Mouse (Mus musculus) limb, embryonic 11.5 days (tissue): Measurements from ENCODE around the gene Cntd1. TPM values are rescaled to one million over a fixed set of nuclear protein-coding genes. Genes with fewer than 3 reads are reported as not detected.
"Not testable (repeated sequence)": the region's sequence is repeated elsewhere in the genome, so short reads cannot be mapped to it uniquely, and the experiment has no call there.

Experiments used
- ATAC-seq: fragments of 200-750 bp; cut with Nextera tagmentation; 2 replicates; pipeline ENCODE4 v1.8.0; 2017; ENCODE audit warnings: low read depth; ENCODE audit not compliant: insufficient number of reproducible peaks, low FRiP score, low TSS enrichment
- DNase-seq: peaks from one replicate; pipeline ENCODE4 v3.0.0-alpha.2; 2015; ENCODE audit warnings: low spot score
- H3K27ac ChIP-seq: fragments of 300-500 bp; sonication (generic); replicated peaks from 2 replicates; pipeline ENCODE4 v1.5.1; 2014; ENCODE audit warnings: low read depth, mild to moderate bottlenecking, low read length
- H3K27me3 ChIP-seq: fragments of 300-500 bp; sonication (generic); 2 replicates; pipeline ENCODE4 v1.6.1; 2014; ENCODE audit warnings: mild to moderate bottlenecking, low read length, mixed read lengths; ENCODE audit not compliant: control insufficient read depth, insufficient read depth
- H3K36me3 ChIP-seq: fragments of 300-500 bp; sonication (generic); 2 replicates; pipeline ENCODE4 v1.6.1; 2014; ENCODE audit warnings: mild to moderate bottlenecking, low read length, moderate library complexity, mixed read lengths; ENCODE audit not compliant: control insufficient read depth, insufficient read depth
- H3K4me1 ChIP-seq: fragments of 300-500 bp; sonication (generic); 2 replicates; pipeline ENCODE4 v1.6.1; 2014; ENCODE audit warnings: low read length, mixed read lengths; ENCODE audit not compliant: control insufficient read depth, insufficient read depth
- H3K4me2 ChIP-seq: fragments of 300-500 bp; sonication (generic); 2 replicates; pipeline ENCODE4 v1.6.1; 2014; ENCODE audit warnings: low read depth, mild to moderate bottlenecking, moderate library complexity; ENCODE audit not compliant: severe bottlenecking
- H3K4me3 ChIP-seq: fragments of 300-500 bp; sonication (generic); 2 replicates; pipeline ENCODE4 v1.5.1; 2014; ENCODE audit warnings: low read depth, low read length
- H3K9ac ChIP-seq: fragments of 300-500 bp; sonication (generic); 2 replicates; pipeline ENCODE4 v1.6.1; 2014; ENCODE audit warnings: mild to moderate bottlenecking, low read length
- H3K9me3 ChIP-seq: fragments of 300-500 bp; sonication (generic); 2 replicates; pipeline ENCODE4 v1.6.1; 2016; ENCODE audit warnings: low read length; ENCODE audit not compliant: control insufficient read depth
- WGBS: fragments of 180-500 bp; shearing (Covaris S2); extraction: QIAGEN DNeasy Blood & Tissue Kit; methylation state at CpG from one replicate; pipeline ENCODE4 v1.1.7; 2014; 5-methylcytosine and 5-hydroxymethylcytosine counted together
- polyA plus RNA-seq: library from polyadenylated mRNA; unstranded; fragments of >200 nt; fragmentation: Nextera tagmentation; extraction: Ambion mirVana; gene quantifications from 2 replicates; pipeline ENCODE4 v1.2.1, GENCODE M21; 2014

The Cntd1 gene
- polyA plus RNA-seq, 1 experiment from 2014 or later: 1.3 TPM

DNA sequence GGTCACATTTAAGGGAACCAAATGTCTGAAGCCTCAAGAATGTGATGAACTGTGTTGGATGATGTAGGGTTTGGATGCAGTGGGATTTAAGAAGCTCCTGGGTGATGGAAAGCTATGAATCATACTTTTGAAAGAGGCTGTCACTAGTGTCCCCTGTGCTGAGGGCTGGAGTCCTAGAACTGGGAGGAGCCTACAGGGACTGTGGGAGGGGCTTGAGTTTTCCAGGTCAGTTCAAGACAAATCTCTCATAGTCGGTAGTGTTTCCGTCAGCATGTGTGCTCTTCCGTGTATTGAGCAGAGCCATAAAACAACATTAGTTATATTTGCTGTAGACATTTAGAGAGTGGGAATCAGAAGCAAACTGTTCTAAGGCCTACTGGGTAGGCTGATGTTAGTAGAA is 48.5 kb downstream of the Cntd1 start:
- H3K4me2 ChIP-seq: no peak overlapping the region
- H3K9ac ChIP-seq: no peak overlapping the region
- WGBS: 47% methylated on average over 3 of the region's 3 CpGs
- H3K9me3 ChIP-seq: no peaks in the 10 kb centered on the region
- no peak overlapping the region for H3K27ac ChIP-seq
- ATAC-seq (no peak), DNase-seq (no peak)
- no peak overlapping the region for H3K4me3 ChIP-seq
- no peaks in the 10 kb centered on the region for H3K4me1 ChIP-seq
- no peaks in the 10 kb centered on the region for H3K27me3 ChIP-seq
- H3K36me3 ChIP-seq: peaks cover 14% of the 10 kb centered on the region

DNA sequence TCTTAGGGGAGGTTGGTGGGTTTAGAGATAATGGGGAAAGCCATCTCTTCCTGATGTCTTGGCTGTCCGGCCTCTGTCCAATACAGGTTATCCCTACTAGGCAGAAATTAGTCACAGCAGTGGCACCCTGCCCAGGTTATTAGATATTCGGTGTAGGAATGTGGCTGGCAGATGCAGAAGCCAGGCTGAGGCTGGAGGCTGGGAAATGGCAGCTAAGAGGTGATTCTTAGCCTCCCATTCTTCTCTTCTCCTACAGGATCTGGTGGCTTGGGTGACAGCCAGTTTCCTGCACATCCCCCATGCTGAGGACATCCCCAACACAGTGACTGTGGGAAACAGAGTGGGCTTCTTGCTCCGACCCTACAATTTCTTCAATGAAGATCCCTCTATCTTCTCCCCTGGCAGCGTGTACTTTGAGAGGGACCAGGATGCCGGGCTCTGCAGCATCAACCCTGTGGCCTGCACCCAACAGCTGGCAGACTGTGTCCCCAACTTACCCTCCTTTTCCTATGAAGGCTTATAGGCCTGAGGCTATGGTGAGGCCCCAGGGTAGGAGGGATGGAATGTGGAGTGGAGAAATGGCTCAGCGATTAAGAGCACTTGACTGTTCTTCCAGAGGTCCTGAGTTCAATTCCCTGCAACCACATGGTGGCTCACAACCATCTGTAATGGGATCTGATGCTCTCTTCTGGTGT is 50.3 kb downstream of the Cntd1 start:
- WGBS: 85% methylated on average over 6 of the region's 6 CpGs
- ATAC-seq (no peak), DNase-seq (no peak)
- Histone ChIP-seq H3K4me2 (no peak overlapping the region), H3K27ac (no peak overlapping the region), H3K36me3 (peaks cover 8% of the 10 kb centered on the region), H3K9ac (no peak overlapping the region), H3K4me1 (peaks cover 4% of the 10 kb centered on the region; the same call in 1 of the 2 replicates), H3K9me3 (no peaks in the 10 kb centered on the region), H3K4me3 (no peak overlapping the region), H3K27me3 (no peaks in the 10 kb centered on the region)

- no peak for ATAC-seq
- peaks cover 6% of the 10 kb centered on the region for H3K36me3 ChIP-seq
Observed at GRCm38 (mm10) chr11:101330371-101330924, 51.6 kb downstream of the Cntd1 start, which contains the start of gene Aoc3. Gene Aoc3, plus strand, starts transcription at chr11:101330605.

GRCm38 (mm10) chr11:101330961-101331360 is 52.1 kb downstream of the Cntd1 start:
- H3K9ac ChIP-seq, H3K36me3 ChIP-seq, H3K9me3 ChIP-seq, H3K4me3 ChIP-seq, H3K27me3 ChIP-seq, ATAC-seq, DNase-seq, H3K4me2 ChIP-seq, H3K4me1 ChIP-seq, H3K27ac ChIP-seq: not testable (repeated sequence)
- 78% methylated on average over 6 of the region's 6 CpGs for WGBS

More at GRCm38 (mm10) chr11:101330371-101330924, 51.6 kb downstream of the Cntd1 start, which contains the start of gene Aoc3:
- Histone ChIP-seq H3K4me3 (no peak within 1 kb of the TSS), H3K4me2 (no peak within 1 kb of the TSS), H3K27ac (no peak within 1 kb of the TSS), H3K27me3 (no peaks in the 10 kb centered on the region), H3K4me1 (peaks cover 8% of the 10 kb centered on the region; the same call in 1 of the 2 replicates), H3K9ac (no peak within 1 kb of the TSS), H3K9me3 (no peaks in the 10 kb centered on the region)
- WGBS: 75% methylated on average over 7 of the region's 7 CpGs
- DNase-seq: no peak

- Histone ChIP-seq H3K4me1 (peaks cover 9% of the 10 kb centered on the region; the same call in 1 of the 2 replicates), H3K4me3 (no peak overlapping the region), H3K9ac (no peak overlapping the region), H3K27me3 (no peaks in the 10 kb centered on the region), H3K36me3 (no peaks in the 10 kb centered on the region), H3K4me2 (no peak overlapping the region), H3K27ac (no peak overlapping the region), H3K9me3 (no peaks in the 10 kb centered on the region)
- DNase-seq: no peak
- no peak for ATAC-seq
- WGBS: 84% methylated on average over 3 of the region's 3 CpGs
Observed at GRCm38 (mm10) chr11:101332537-101332936, 53.7 kb downstream of the Cntd1 start.

DNA sequence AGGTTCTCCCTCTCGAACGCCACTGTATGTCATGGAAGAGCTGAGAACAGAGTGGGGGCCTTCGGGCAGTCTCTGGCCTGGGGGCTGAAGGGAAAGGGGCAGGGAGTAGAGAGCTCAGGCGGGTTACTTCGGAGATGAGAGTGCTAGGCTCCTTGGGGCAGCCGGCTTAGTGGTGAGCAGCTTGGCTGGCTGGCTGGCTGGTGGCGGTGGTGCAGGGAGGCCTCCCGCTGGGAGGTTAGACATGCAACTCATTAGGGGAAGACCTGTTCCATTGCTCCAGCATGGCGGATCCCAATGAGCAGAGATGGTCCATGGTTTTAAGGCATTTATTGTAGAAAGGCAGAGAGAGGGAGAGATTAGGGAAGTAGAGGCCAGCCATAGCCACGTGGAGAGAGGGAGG is 55.2 kb downstream of the Cntd1 start:
- 18% methylated on average over 10 of the region's 10 CpGs for WGBS
- DNase-seq (peak; percentile 40), ATAC-seq (no peak)
- Histone ChIP-seq H3K9ac (no peak overlapping the region), H3K4me2 (no peak overlapping the region), H3K27me3 (no peaks in the 10 kb centered on the region), H3K36me3 (no peaks in the 10 kb centered on the region), H3K9me3 (no peaks in the 10 kb centered on the region), H3K4me3 (no peak overlapping the region), H3K27ac (0 out of 2 replicates have a peak overlapping the region, but pooled peaks have one; percentile 30), H3K4me1 (peaks cover 11% of the 10 kb centered on the region; the same call in 1 of the 2 replicates)

GRCm38 (mm10) chr11:101334516-101334915 is 55.7 kb downstream of the Cntd1 start:
- ATAC-seq: no peak
- Histone ChIP-seq H3K27me3 (no peaks in the 10 kb centered on the region), H3K9me3 (no peaks in the 10 kb centered on the region), H3K4me3 (no peak overlapping the region), H3K4me2 (no peak overlapping the region; the same call in 1 of the 2 replicates), H3K36me3 (no peaks in the 10 kb centered on the region), H3K27ac (no peak overlapping the region), H3K4me1 (peaks cover 11% of the 10 kb centered on the region; the same call in 1 of the 2 replicates), H3K9ac (no peak overlapping the region)
- WGBS: 4% methylated on average over 6 of the region's 6 CpGs
- DNase-seq: peak; percentile 64

- no peaks in the 10 kb centered on the region for H3K27me3 ChIP-seq
- H3K9ac ChIP-seq: no peak overlapping the region
- no peak overlapping the region for H3K27ac ChIP-seq
- ATAC-seq (no peak), DNase-seq (no peak)
- H3K4me1 ChIP-seq: peaks cover 11% of the 10 kb centered on the region; the same call in 1 of the 2 replicates
- H3K9me3 ChIP-seq: no peaks in the 10 kb centered on the region
- no peak overlapping the region for H3K4me3 ChIP-seq
- 83% methylated on average over 9 of the region's 9 CpGs for WGBS
- no peaks in the 10 kb centered on the region for H3K36me3 ChIP-seq
- no peak overlapping the region for H3K4me2 ChIP-seq
Observed at GRCm38 (mm10) chr11:101335685-101336084, 56.9 kb downstream of the Cntd1 start.
